Mouse (Mus musculus): ENCODE data around the gene Nupl2. TPM values are rescaled to one million over a fixed set of nuclear protein-coding genes. Genes with fewer than 3 reads are reported as not detected.

The Nupl2 gene
- polyA plus RNA-seq, 1 experiment from 2014 or later = 14.4 TPM

Other genes starting within 250 kb of the Nupl2 start
- gene Fam126a, start 134.3 kb upstream of the Nupl2 start, polyA plus RNA-seq (2015; fragmentation: Nextera tagmentation; extraction: Ambion mirVana) = 49.9 and 60.2 TPM in 2 replicates
- gene Klhl7, start 64.4 kb upstream of the Nupl2 start, polyA plus RNA-seq (2015; fragmentation: Nextera tagmentation; extraction: Ambion mirVana) = 205 and 238 TPM in 2 replicates
- gene Kcnh2, start 186.6 kb downstream of the Nupl2 start, polyA plus RNA-seq (2015; fragmentation: Nextera tagmentation; extraction: Ambion mirVana) = 4.7 and 6.2 TPM in 2 replicates
- 7.5 and 9.9 TPM in 2 replicates for gene Nos3, start 199.8 kb downstream of the Nupl2 start, polyA plus RNA-seq (2015; fragmentation: Nextera tagmentation; extraction: Ambion mirVana)
- 1.8 and 1.9 TPM in 2 replicates for gene Atg9b, start 227.2 kb downstream of the Nupl2 start, polyA plus RNA-seq (2015; fragmentation: Nextera tagmentation; extraction: Ambion mirVana)
- gene Abcb8, start 228.7 kb downstream of the Nupl2 start, polyA plus RNA-seq (2015; fragmentation: Nextera tagmentation; extraction: Ambion mirVana) = 46.1 and 58.1 TPM in 2 replicates
- 0.14 and 0.36 TPM in 2 replicates for gene Asic3, start 248.4 kb downstream of the Nupl2 start, polyA plus RNA-seq (2015; fragmentation: Nextera tagmentation; extraction: Ambion mirVana)